Mouse (Mus musculus): ENCODE data around the gene Exosc10. TPM values are rescaled to one million over a fixed set of nuclear protein-coding genes. Genes with fewer than 3 reads are reported as not detected.

Exosc10 gene
- polyA plus RNA-seq, 1 experiment from 2014 or later, result 81.6 TPM

DNA sequence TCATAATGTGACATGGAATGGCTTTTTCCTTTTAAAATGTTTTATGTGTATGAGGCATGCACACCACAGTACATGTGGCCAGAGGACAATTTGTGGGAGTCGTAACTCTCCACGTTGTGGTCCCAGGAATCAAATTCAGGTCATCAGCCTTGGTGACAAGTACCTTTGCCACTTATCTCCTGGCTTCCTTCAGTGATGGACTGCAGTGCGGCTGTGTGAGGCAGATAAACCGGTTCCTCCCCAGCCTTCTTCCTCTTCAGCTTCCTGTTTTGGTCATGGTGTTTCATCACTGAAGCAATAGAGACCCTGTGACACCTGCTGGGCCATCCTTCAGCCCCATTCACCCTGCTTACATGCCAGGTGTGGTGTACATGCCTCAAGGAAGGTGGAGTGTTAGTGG lies 25.0 kb downstream of the Exosc10 start:
- no peak overlapping the region for H3K4me3 ChIP-seq
- peaks cover 52% of the 10 kb centered on the region for H3K36me3 ChIP-seq
- H3K9me3 ChIP-seq, result no peaks in the 10 kb centered on the region
- 88% methylated on average over 4 of the region's 4 CpGs for WGBS
- H3K27ac ChIP-seq, result no peak overlapping the region
- no peak overlapping the region for H3K4me2 ChIP-seq
- no peak for ATAC-seq (ENCODE audit: low FRiP score)
- no peaks in the 10 kb centered on the region for H3K27me3 ChIP-seq
- no peaks in the 10 kb centered on the region for H3K4me1 ChIP-seq (replicated peaks)
- no peak overlapping the region for H3K9ac ChIP-seq

DNA sequence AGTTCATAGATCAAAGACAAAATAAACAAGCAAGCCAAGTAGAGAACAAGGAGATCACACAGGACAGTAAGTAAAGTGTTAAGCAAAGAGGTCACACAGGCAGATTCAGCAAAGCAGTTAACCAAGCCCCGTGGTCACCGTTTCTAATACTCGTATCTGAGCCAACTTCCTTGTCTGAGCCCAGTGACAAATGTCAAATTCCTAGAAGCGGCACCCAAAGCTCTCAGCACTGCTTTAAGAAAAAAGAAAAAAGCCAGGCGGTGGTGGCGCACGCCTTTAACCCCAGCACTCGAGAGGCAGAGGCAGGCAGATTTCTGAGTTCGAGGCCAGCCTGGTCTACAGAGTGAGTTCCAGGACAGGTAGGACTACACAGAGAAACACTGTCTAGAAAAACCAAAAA lies 28.4 kb downstream of the Exosc10 start:
- 85% methylated on average over 9 of the region's 9 CpGs for WGBS
- no peak overlapping the region for H3K4me3 ChIP-seq
- H3K4me2 ChIP-seq, result no peak overlapping the region
- H3K4me1 ChIP-seq (replicated peaks), result peaks cover 5% of the 10 kb centered on the region; the same call in 1 of the 2 replicates
- no peak overlapping the region for H3K27ac ChIP-seq
- H3K9ac ChIP-seq, result no peak overlapping the region
- no peaks in the 10 kb centered on the region for H3K27me3 ChIP-seq
- H3K9me3 ChIP-seq, result no peaks in the 10 kb centered on the region
- ATAC-seq (ENCODE audit: low FRiP score), result no peak
- H3K36me3 ChIP-seq, result peaks cover 19% of the 10 kb centered on the region

DNA sequence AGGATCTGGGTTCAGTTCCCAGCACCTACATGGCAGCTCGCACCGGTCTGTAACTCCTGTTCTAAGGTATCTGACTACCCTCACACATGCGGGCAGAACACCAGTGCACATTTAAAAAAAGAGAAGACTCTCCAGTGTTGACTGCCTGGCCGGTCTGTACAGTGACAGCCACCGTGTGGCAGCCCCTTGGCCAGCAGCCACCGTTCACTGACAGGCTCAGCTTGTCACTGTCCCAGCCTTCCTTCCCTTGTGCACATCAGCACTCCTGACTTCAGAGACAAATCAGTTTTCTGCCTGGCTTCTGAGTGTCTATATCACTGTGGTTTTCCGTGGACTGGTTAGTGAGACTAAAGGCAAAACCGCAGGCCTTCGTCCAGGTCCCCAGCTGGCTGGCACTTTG lies 30.6 kb downstream of the Exosc10 start:
- 75% methylated on average over 9 of the region's 9 CpGs for WGBS
- Histone ChIP-seq H3K4me3 (no peak overlapping the region), H3K4me2 (no peak overlapping the region), H3K36me3 (peaks cover 7% of the 10 kb centered on the region), H3K9me3 (no peaks in the 10 kb centered on the region), H3K27ac (no peak overlapping the region), H3K27me3 (no peaks in the 10 kb centered on the region), H3K9ac (no peak overlapping the region), H3K4me1 (replicated peaks) (peaks cover 18% of the 10 kb centered on the region)
- ATAC-seq (ENCODE audit: low FRiP score), result no peak

DNA sequence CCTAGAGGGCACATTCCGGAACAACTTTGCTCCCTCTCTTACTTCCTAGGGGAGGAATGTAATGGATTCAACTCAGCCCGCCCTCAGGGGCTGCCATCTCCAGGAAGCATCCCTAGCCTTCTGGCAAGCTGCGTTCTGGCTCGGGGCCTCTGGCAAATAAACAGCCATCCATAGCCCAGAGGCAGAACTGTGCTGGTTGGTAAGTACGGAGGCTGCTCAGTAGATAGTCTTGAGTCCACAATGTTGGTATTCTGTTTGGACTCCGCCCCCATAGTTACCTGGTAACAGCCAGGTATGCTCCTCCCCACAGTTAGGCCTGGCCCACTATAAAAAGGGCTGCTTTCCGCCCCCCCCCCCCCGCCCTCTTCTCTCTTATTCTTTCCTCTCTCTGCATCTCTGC lies 31.3 kb downstream of the Exosc10 start:
- no peak overlapping the region for H3K27ac ChIP-seq
- peaks cover 15% of the 10 kb centered on the region for H3K36me3 ChIP-seq
- no peak overlapping the region for H3K4me3 ChIP-seq
- H3K9me3 ChIP-seq, result no peaks in the 10 kb centered on the region
- H3K27me3 ChIP-seq, result no peaks in the 10 kb centered on the region
- H3K9ac ChIP-seq, result no peak overlapping the region
- peaks cover 18% of the 10 kb centered on the region for H3K4me1 ChIP-seq (replicated peaks)
- 66% methylated on average over 6 of the region's 8 CpGs for WGBS
- no peak overlapping the region for H3K4me2 ChIP-seq
- no peak for ATAC-seq (ENCODE audit: low FRiP score)

DNA sequence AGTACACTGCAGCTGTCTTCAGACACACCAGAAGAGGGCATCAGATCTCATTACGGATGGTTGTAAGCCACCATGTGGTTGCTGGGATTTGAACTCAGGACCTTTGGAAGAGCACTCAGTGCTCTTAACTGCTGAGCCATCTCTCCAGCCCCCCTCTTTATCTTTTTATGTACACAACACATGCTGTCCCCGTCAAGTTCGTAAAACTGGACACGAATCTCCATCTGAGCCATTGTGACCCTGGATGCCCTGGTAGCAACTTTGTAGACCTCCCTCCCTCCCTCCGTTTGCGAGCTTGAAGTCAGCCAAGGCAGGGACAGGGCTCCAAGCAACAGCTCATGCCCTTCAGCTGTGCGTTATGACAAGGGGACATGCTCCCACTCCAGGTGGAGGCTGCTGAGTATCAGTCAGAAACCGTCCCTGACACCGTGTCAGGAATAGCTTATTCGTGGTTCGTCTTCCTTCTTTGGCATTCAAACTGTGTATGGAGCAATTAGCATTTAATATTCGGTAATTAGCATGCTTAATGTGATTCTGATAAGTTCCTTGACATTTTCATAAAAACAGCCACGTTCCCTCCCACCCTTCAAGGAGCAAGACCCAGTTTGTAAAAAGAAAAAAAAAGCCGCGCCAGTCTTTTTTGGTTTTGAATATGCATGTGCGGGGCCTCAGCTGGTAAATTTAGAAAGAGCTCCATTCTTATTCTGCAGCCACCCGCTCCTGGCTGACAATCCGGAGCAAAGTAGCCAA lies 32.4 kb downstream of the Exosc10 start:
- WGBS, result 6% methylated on average over 18 of the region's 18 CpGs

GRCm38 (mm10) chr4:148591171-148591630 lies 33.0 kb downstream of the Exosc10 start, which contains the start of gene Srm:
Srm (plus strand) TSS chr4:148591503.
- no peaks in the 10 kb centered on the region for H3K27me3 ChIP-seq
- peaks cover 32% of the 10 kb centered on the region for H3K36me3 ChIP-seq
- WGBS, result under 1% methylated on average over 50 of the region's 50 CpGs
- H3K27ac ChIP-seq, result peak within 1 kb of the TSS; percentile 78
- no peaks in the 10 kb centered on the region for H3K9me3 ChIP-seq
- H3K4me3 ChIP-seq, result peak within 1 kb of the TSS; percentile 97
- peak; percentile 99 for ATAC-seq (ENCODE audit: low FRiP score)
- H3K4me1 ChIP-seq (replicated peaks), result peaks cover 18% of the 10 kb centered on the region
- peak within 1 kb of the TSS; percentile 89 for H3K9ac ChIP-seq
- H3K4me2 ChIP-seq, result peak within 1 kb of the TSS; percentile 94

More for the DNA sequence above, 32.4 kb downstream of the Exosc10 start:
- no peak for ATAC-seq (ENCODE audit: low FRiP score)
- H3K27ac ChIP-seq, result peak overlapping the region; percentile 78
- peaks cover 18% of the 10 kb centered on the region for H3K4me1 ChIP-seq (replicated peaks)
- H3K9me3 ChIP-seq, result no peaks in the 10 kb centered on the region
- H3K4me3 ChIP-seq, result peak overlapping the region; percentile 97
- H3K27me3 ChIP-seq, result no peaks in the 10 kb centered on the region
- H3K4me2 ChIP-seq, result peak overlapping the region; percentile 94
- H3K9ac ChIP-seq, result peak overlapping the region; percentile 89
- peaks cover 25% of the 10 kb centered on the region for H3K36me3 ChIP-seq

- H3K4me1 ChIP-seq (replicated peaks), result peaks cover 18% of the 10 kb centered on the region
- peaks cover 38% of the 10 kb centered on the region for H3K36me3 ChIP-seq
- peak overlapping the region; percentile 97 for H3K4me3 ChIP-seq
- peak overlapping the region; percentile 94 for H3K4me2 ChIP-seq
- peak overlapping the region; percentile 55; the same call in 1 of the 2 replicates for H3K27ac ChIP-seq
- WGBS, result under 1% methylated on average over 53 of the region's 53 CpGs
- no peaks in the 10 kb centered on the region for H3K9me3 ChIP-seq
- no peaks in the 10 kb centered on the region for H3K27me3 ChIP-seq
- H3K9ac ChIP-seq, result peak overlapping the region; percentile 89
- ATAC-seq (ENCODE audit: low FRiP score), result peak; percentile 75
These were observed 33.6 kb downstream of the Exosc10 start for GRCm38 (mm10) chr4:148591637-148592380.

DNA sequence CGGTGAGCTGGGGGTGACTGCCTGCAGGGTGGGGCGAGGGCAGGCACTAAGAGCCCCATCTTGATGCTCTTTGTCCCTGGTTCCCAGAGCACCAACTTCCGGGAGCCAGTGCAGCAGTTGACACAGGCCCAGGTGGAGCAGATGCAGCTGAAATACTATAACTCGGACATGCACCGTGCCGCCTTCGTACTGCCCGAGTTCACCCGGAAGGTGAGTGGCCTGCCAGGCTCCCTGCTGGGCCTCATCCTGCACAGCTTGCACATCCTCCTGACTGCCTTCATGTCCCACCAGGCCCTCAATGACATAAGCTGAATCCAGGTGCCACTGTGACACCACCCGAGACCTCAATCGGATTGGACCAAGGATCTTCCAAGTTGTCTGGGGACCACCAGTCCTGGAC lies 35.8 kb downstream of the Exosc10 start:
- 93% methylated on average over 11 of the region's 11 CpGs for WGBS

GRCm38 (mm10) chr4:148595916-148596315 lies 37.7 kb downstream of the Exosc10 start:
- no peak overlapping the region for H3K4me2 ChIP-seq
- H3K27me3 ChIP-seq, result no peaks in the 10 kb centered on the region
- H3K27ac ChIP-seq, result no peak overlapping the region
- no peak overlapping the region for H3K4me3 ChIP-seq
- WGBS, result 83% methylated on average over 6 of the region's 6 CpGs
- peaks cover 59% of the 10 kb centered on the region for H3K36me3 ChIP-seq
- ATAC-seq (ENCODE audit: low FRiP score), result no peak
- peaks cover 13% of the 10 kb centered on the region for H3K4me1 ChIP-seq (replicated peaks)
- H3K9me3 ChIP-seq, result no peaks in the 10 kb centered on the region
- H3K9ac ChIP-seq, result no peak overlapping the region

More for the DNA sequence above, 35.8 kb downstream of the Exosc10 start:
- no peak overlapping the region for H3K4me2 ChIP-seq
- H3K4me1 ChIP-seq (replicated peaks), result peaks cover 18% of the 10 kb centered on the region
- no peak for ATAC-seq (ENCODE audit: low FRiP score)
- peaks cover 57% of the 10 kb centered on the region for H3K36me3 ChIP-seq
- no peak overlapping the region for H3K9ac ChIP-seq
- no peak overlapping the region for H3K4me3 ChIP-seq
- H3K27ac ChIP-seq, result no peak overlapping the region
- H3K27me3 ChIP-seq, result no peaks in the 10 kb centered on the region
- no peaks in the 10 kb centered on the region for H3K9me3 ChIP-seq

GRCm38 (mm10) chr4:148596731-148597130 lies 38.5 kb downstream of the Exosc10 start:
- peaks cover 13% of the 10 kb centered on the region for H3K4me1 ChIP-seq (replicated peaks)
- no peak overlapping the region for H3K4me2 ChIP-seq
- H3K9ac ChIP-seq, result no peak overlapping the region
- H3K27ac ChIP-seq, result no peak overlapping the region
- H3K27me3 ChIP-seq, result no peaks in the 10 kb centered on the region
- 97% methylated on average over 3 of the region's 3 CpGs for WGBS
- no peak overlapping the region for H3K4me3 ChIP-seq
- H3K36me3 ChIP-seq, result peaks cover 59% of the 10 kb centered on the region
- no peak for ATAC-seq (ENCODE audit: low FRiP score)
- no peaks in the 10 kb centered on the region for H3K9me3 ChIP-seq

DNA sequence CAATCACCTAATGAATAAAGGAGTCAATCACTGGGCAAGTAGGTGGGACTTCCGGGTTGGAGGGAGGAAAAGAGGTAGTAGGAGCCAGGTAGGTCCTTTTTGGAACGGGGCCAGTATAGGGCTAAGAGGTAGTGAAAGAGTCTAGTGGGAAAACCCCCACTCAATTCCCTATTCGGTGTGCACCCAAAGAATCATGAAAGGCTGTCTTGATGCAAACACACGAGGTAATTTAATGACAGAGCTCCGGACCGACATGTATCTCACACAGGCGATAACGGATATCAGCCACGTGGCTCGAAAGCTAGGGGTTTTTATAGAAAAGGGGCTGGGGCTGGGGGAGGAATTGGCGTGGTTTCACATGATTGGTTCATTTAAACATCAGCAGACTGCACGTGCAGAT lies 40.6 kb downstream of the Exosc10 start:
- no peaks in the 10 kb centered on the region for H3K27me3 ChIP-seq
- peaks cover 51% of the 10 kb centered on the region for H3K36me3 ChIP-seq
- no peak overlapping the region for H3K4me3 ChIP-seq
- 95% methylated on average over 12 of the region's 12 CpGs for WGBS
- H3K4me2 ChIP-seq, result no peak overlapping the region
- H3K9ac ChIP-seq, result no peak overlapping the region
- no peak overlapping the region for H3K27ac ChIP-seq
- no peaks in the 10 kb centered on the region for H3K4me1 ChIP-seq (replicated peaks)
- no peak for ATAC-seq (ENCODE audit: low FRiP score)
- no peaks in the 10 kb centered on the region for H3K9me3 ChIP-seq

DNA sequence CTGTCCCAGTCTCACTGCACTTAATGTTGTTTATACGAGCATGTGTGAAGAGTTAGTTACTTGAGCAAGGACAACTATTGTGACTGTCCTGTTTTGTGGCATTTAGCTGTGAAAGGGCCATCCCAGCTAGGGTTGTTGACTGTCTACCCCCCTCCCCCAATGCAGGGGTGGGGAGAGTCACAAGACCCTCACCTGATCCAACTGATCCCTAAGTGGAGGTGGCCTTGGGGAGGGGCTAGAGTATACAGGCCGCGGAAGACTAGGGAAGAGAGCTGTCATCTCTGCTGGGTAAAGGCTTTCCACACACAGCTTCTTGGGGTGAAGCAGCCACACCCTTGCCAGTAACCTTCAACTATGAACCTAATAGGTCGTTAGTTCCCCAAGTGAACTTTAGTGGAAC lies 42.1 kb downstream of the Exosc10 start:
- ATAC-seq (ENCODE audit: low FRiP score), result no peak
- Histone ChIP-seq H3K4me1 (replicated peaks) (no peaks in the 10 kb centered on the region), H3K9ac (no peak overlapping the region), H3K4me3 (no peak overlapping the region), H3K9me3 (no peaks in the 10 kb centered on the region), H3K36me3 (peaks cover 36% of the 10 kb centered on the region), H3K4me2 (no peak overlapping the region), H3K27ac (no peak overlapping the region), H3K27me3 (no peaks in the 10 kb centered on the region)
- 90% methylated on average over 4 of the region's 4 CpGs for WGBS

Data from hindbrain, embryonic 13.5 days (tissue).